Mouse (Mus musculus): ENCODE data around the gene Zc3h14. TPM values are rescaled to one million over a fixed set of nuclear protein-coding genes. Genes with fewer than 3 reads are reported as not detected.
A peak's percentile ranks its signal among the peaks of the same experiment; 100 is the strongest.

The Zc3h14 gene
- polyA plus RNA-seq (2015; fragmentation: Nextera tagmentation; extraction: Ambion mirVana) = 133 and 135 TPM in 2 replicates

- under 1% methylated on average over 86 of the region's 87 CpGs for WGBS
- Histone ChIP-seq H3K4me2 (peak within 1 kb of the TSS; percentile 61), H3K9ac (peak within 1 kb of the TSS; percentile 95), H3K27ac (peak within 1 kb of the TSS; percentile 92), H3K4me3 (peak within 1 kb of the TSS; percentile 92), H3K4me1 (peaks cover 27% of the 10 kb centered on the region), H3K27me3 (no peaks in the 10 kb centered on the region), H3K9me3 (no peaks in the 10 kb centered on the region), H3K36me3 (no peaks in the 10 kb centered on the region)
- peak; percentile 85 for ATAC-seq (ENCODE audit: insufficient number of reproducible peaks, insufficient read depth, low FRiP score, low TSS enrichment, low read depth)
These were observed at the start of gene Zc3h14 for GRCm38 (mm10) chr12:98746746-98747379. Zc3h14 (plus strand) TSS chr12:98746964.

GRCm38 (mm10) chr12:98697202-98697601, 49.6 kb upstream of the Zc3h14 start:
- Histone ChIP-seq H3K4me1 (no peaks in the 10 kb centered on the region), H3K9me3 (no peaks in the 10 kb centered on the region), H3K36me3 (no peaks in the 10 kb centered on the region), H3K9ac (no peak overlapping the region), H3K4me3 (no peak overlapping the region), H3K4me2 (no peak overlapping the region), H3K27ac (no peak overlapping the region), H3K27me3 (no peaks in the 10 kb centered on the region)
- ATAC-seq (ENCODE audit: insufficient number of reproducible peaks, insufficient read depth, low FRiP score, low TSS enrichment, low read depth) = no peak
- WGBS = 45% methylated on average over 5 of the region's 5 CpGs

GRCm38 (mm10) chr12:98701564-98701963, 45.2 kb upstream of the Zc3h14 start:
- H3K4me1 ChIP-seq = no peaks in the 10 kb centered on the region
- 84% methylated on average over 9 of the region's 9 CpGs for WGBS
- H3K4me3 ChIP-seq = no peak overlapping the region
- no peak overlapping the region for H3K27ac ChIP-seq
- H3K9me3 ChIP-seq = no peaks in the 10 kb centered on the region
- peaks cover 12% of the 10 kb centered on the region for H3K36me3 ChIP-seq
- no peak for ATAC-seq (ENCODE audit: insufficient number of reproducible peaks, insufficient read depth, low FRiP score, low TSS enrichment, low read depth)
- H3K4me2 ChIP-seq = no peak overlapping the region
- H3K9ac ChIP-seq = no peak overlapping the region
- H3K27me3 ChIP-seq = no peaks in the 10 kb centered on the region

GRCm38 (mm10) chr12:98703554-98703953, 43.2 kb upstream of the Zc3h14 start:
- Histone ChIP-seq H3K36me3 (peaks cover 12% of the 10 kb centered on the region), H3K9me3 (no peaks in the 10 kb centered on the region), H3K27me3 (no peaks in the 10 kb centered on the region), H3K4me1 (no peaks in the 10 kb centered on the region), H3K4me3 (no peak overlapping the region), H3K4me2 (no peak overlapping the region), H3K27ac (no peak overlapping the region), H3K9ac (no peak overlapping the region)
- WGBS = 46% methylated on average over 2 of the region's 2 CpGs
- no peak for ATAC-seq (ENCODE audit: insufficient number of reproducible peaks, insufficient read depth, low FRiP score, low TSS enrichment, low read depth)

GRCm38 (mm10) chr12:98703961-98704360, 42.8 kb upstream of the Zc3h14 start:
- Histone ChIP-seq H3K4me1 (no peaks in the 10 kb centered on the region), H3K9me3 (no peaks in the 10 kb centered on the region), H3K4me3 (no peak overlapping the region), H3K4me2 (no peak overlapping the region), H3K27ac (0 out of 2 replicates have a peak overlapping the region, but pooled peaks have one; percentile 16), H3K9ac (no peak overlapping the region), H3K27me3 (no peaks in the 10 kb centered on the region), H3K36me3 (peaks cover 12% of the 10 kb centered on the region)
- no peak for ATAC-seq (ENCODE audit: insufficient number of reproducible peaks, insufficient read depth, low FRiP score, low TSS enrichment, low read depth)
- 82% methylated on average over 10 of the region's 10 CpGs for WGBS

GRCm38 (mm10) chr12:98712819-98713218, 33.9 kb upstream of the Zc3h14 start:
- Histone ChIP-seq H3K27ac (no peak overlapping the region), H3K36me3 (no peaks in the 10 kb centered on the region), H3K4me3 (no peak overlapping the region), H3K4me2 (no peak overlapping the region), H3K27me3 (no peaks in the 10 kb centered on the region), H3K4me1 (peaks cover 17% of the 10 kb centered on the region), H3K9me3 (no peaks in the 10 kb centered on the region), H3K9ac (no peak overlapping the region)
- no peak for ATAC-seq (ENCODE audit: insufficient number of reproducible peaks, insufficient read depth, low FRiP score, low TSS enrichment, low read depth)
- 71% methylated on average over 6 of the region's 6 CpGs for WGBS

- WGBS = 31% methylated on average over 7 of the region's 7 CpGs
- Histone ChIP-seq H3K4me3 (no peak overlapping the region), H3K27ac (no peak overlapping the region), H3K9ac (no peak overlapping the region), H3K4me1 (peaks cover 17% of the 10 kb centered on the region), H3K36me3 (no peaks in the 10 kb centered on the region), H3K9me3 (no peaks in the 10 kb centered on the region), H3K4me2 (no peak overlapping the region), H3K27me3 (no peaks in the 10 kb centered on the region)
- ATAC-seq (ENCODE audit: insufficient number of reproducible peaks, insufficient read depth, low FRiP score, low TSS enrichment, low read depth) = no peak
These were observed 33.1 kb upstream of the Zc3h14 start for GRCm38 (mm10) chr12:98713621-98714103.

GRCm38 (mm10) chr12:98714757-98715156, 32.0 kb upstream of the Zc3h14 start:
- 18% methylated on average over 11 of the region's 11 CpGs for WGBS
- Histone ChIP-seq H3K4me1 (peaks cover 17% of the 10 kb centered on the region), H3K4me3 (no peak overlapping the region), H3K27me3 (no peaks in the 10 kb centered on the region), H3K9ac (no peak overlapping the region), H3K4me2 (no peak overlapping the region), H3K36me3 (no peaks in the 10 kb centered on the region), H3K9me3 (no peaks in the 10 kb centered on the region), H3K27ac (no peak overlapping the region)
- no peak for ATAC-seq (ENCODE audit: insufficient number of reproducible peaks, insufficient read depth, low FRiP score, low TSS enrichment, low read depth)

GRCm38 (mm10) chr12:98716142-98716541, 30.6 kb upstream of the Zc3h14 start:
- no peak overlapping the region for H3K27ac ChIP-seq
- H3K36me3 ChIP-seq = no peaks in the 10 kb centered on the region
- H3K9ac ChIP-seq = no peak overlapping the region
- H3K9me3 ChIP-seq = no peaks in the 10 kb centered on the region
- H3K4me3 ChIP-seq = no peak overlapping the region
- ATAC-seq (ENCODE audit: insufficient number of reproducible peaks, insufficient read depth, low FRiP score, low TSS enrichment, low read depth) = no peak
- 91% methylated on average over 2 of the region's 2 CpGs for WGBS
- H3K27me3 ChIP-seq = no peaks in the 10 kb centered on the region
- no peak overlapping the region for H3K4me2 ChIP-seq
- H3K4me1 ChIP-seq = peaks cover 25% of the 10 kb centered on the region

GRCm38 (mm10) chr12:98720628-98721027, 26.1 kb upstream of the Zc3h14 start:
- Histone ChIP-seq H3K36me3 (no peaks in the 10 kb centered on the region), H3K9me3 (no peaks in the 10 kb centered on the region), H3K27ac (no peak overlapping the region; the same call in 1 of the 2 replicates), H3K27me3 (no peaks in the 10 kb centered on the region), H3K4me2 (no peak overlapping the region), H3K4me1 (peaks cover 8% of the 10 kb centered on the region), H3K4me3 (no peak overlapping the region), H3K9ac (no peak overlapping the region)
- WGBS = 32% methylated on average over 3 of the region's 3 CpGs
- ATAC-seq (ENCODE audit: insufficient number of reproducible peaks, insufficient read depth, low FRiP score, low TSS enrichment, low read depth) = no peak

- Histone ChIP-seq H3K4me3 (no peak overlapping the region), H3K9ac (no peak overlapping the region), H3K36me3 (no peaks in the 10 kb centered on the region), H3K27ac (no peak overlapping the region), H3K4me1 (peaks cover 8% of the 10 kb centered on the region), H3K4me2 (no peak overlapping the region), H3K9me3 (no peaks in the 10 kb centered on the region), H3K27me3 (no peaks in the 10 kb centered on the region)
- ATAC-seq (ENCODE audit: insufficient number of reproducible peaks, insufficient read depth, low FRiP score, low TSS enrichment, low read depth) = no peak
- WGBS = 75% methylated on average over 3 of the region's 3 CpGs
These were observed 25.7 kb upstream of the Zc3h14 start for GRCm38 (mm10) chr12:98721030-98721429.

- Histone ChIP-seq H3K9ac (no peak overlapping the region), H3K4me3 (no peak overlapping the region), H3K27ac (no peak overlapping the region), H3K36me3 (no peaks in the 10 kb centered on the region), H3K27me3 (no peaks in the 10 kb centered on the region), H3K4me2 (no peak overlapping the region), H3K4me1 (peaks cover 8% of the 10 kb centered on the region), H3K9me3 (no peaks in the 10 kb centered on the region)
- no peak for ATAC-seq (ENCODE audit: insufficient number of reproducible peaks, insufficient read depth, low FRiP score, low TSS enrichment, low read depth)
- 90% methylated on average over 7 of the region's 7 CpGs for WGBS
These were observed 22.5 kb upstream of the Zc3h14 start for GRCm38 (mm10) chr12:98724224-98724623.
